Mouse (Mus musculus): ENCODE measurements around the gene Gm11172. TPM values are rescaled to one million over a fixed set of nuclear protein-coding genes. Genes with fewer than 3 reads are reported as not detected.
A peak's percentile ranks its signal among the peaks of the same experiment; 100 is the strongest.
"Not testable (repeated sequence)": the region's sequence is repeated elsewhere in the genome, so short reads cannot be mapped to it uniquely, and the experiment has no call there.

Gene Gm11172
- polyA plus RNA-seq, 1 experiment, result not detected

DNA sequence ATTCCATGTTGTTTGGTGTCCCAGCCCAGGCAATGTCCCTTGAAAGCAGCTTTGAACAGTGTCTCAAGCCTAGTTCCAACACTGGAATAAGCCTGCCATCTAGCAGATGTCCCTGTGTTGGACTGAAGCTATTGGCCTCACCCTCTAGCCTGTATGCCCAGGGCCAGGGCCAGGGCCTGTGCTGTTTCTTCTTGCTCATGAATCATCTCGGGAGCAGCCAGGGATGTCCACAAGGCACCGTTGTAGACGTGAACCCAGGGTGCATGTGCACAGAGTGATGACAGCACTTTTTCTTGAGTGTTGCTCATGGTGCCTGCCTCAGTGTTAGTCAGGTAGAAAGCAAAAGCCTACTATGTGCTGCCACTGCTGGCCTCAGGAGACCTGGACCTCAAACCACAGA is 24.5 kb downstream of the Gm11172 start:
- Histone ChIP-seq H3K27ac (replicated peaks; ENCODE audit: low read depth, low read length) (no peak overlapping the region), H3K4me1 (ENCODE audit: control insufficient read depth, insufficient read depth, insufficient read length, low read length) (no peaks in the 10 kb centered on the region; the same call in 1 of the 2 replicates), H3K4me3 (ENCODE audit: insufficient read depth, low read depth, low read length) (no peak overlapping the region)

DNA sequence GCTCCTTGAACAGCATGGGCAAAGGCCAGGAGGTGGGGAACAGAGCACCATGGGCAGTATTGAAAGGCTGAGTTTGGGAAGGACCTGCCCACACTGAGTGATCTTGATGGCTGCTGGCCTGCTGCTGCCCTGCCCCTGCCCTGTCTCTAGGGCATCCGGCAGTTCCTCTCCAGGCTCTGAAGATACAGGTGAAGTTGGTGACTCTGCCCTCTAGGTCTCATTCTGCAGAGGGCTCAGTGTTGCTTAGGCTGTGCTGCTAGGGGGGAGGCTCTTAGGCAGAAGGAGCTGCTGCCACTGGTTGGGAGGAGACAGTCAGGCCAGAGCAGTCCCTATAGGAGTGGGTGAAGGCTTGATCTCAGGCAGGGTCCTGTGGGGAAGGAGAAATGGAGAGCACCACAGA is 25.2 kb downstream of the Gm11172 start:
- Histone ChIP-seq H3K4me3 (ENCODE audit: insufficient read depth, low read depth, low read length) (no peak overlapping the region), H3K4me1 (ENCODE audit: control insufficient read depth, insufficient read depth, insufficient read length, low read length) (no peaks in the 10 kb centered on the region; the same call in 1 of the 2 replicates), H3K27ac (replicated peaks; ENCODE audit: low read depth, low read length) (no peak overlapping the region)

DNA sequence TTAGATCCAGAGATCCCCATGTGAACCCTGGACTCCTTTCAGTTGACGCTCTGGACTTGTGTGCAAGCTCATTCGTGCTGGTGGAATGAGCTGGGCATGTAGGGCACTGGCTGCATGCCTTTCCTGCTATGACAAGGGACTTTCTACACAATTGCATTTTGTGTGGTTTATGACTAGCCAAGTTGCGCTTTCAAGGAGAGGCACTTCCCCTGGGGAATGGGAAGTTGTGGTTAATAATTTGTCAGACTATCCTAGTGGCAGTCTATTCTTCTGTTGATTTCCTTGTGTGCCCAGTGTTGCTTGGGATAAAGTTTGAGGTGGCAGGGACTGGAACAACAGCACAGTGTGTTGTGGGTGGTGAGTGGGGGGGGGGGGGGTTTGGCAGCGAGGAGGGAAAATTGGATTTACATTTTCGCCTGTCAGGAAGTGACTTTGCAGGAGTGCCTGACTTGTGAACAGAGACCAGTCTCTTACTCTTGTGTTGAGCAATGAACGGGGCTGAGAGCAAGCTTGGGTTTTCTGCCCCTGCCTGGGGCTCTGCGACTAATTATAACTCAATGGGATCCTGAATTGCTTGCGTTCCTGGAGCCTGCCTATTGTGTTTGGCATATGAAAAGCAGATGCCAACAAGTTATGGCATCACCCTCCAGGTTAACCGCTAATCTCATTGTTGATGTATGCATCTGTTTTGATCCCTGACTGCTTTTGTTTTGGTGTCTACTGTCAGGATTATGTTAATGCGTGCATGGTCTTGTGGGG is 26.0 kb downstream of the Gm11172 start:
- H3K27ac ChIP-seq (replicated peaks; ENCODE audit: low read depth, low read length), result no peak overlapping the region

DNA sequence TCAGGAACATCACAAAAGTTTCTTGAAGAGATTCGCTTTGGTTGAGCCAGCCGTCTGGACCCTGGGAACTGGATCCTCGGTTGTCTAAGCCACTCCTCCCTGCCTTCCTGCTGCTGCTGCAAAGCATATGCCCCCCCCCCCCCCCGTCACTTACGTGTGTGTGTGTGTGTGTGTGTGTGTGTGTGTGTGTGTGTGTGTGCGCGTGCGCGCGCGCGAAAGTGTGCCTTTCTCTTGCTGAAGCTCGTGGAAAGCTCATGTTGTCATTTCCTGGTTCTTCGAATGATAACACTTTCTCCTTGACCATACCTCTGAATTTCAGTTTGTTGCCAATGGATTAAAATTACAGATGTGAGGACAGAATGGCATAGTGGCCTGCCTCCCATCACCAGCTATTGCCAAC is 27.3 kb downstream of the Gm11172 start:
- H3K4me3 ChIP-seq (ENCODE audit: insufficient read depth, low read depth, low read length), result no peak overlapping the region
- peaks cover 4% of the 10 kb centered on the region; the same call in 1 of the 2 replicates for H3K4me1 ChIP-seq (ENCODE audit: control insufficient read depth, insufficient read depth, insufficient read length, low read length)
- H3K27ac ChIP-seq (replicated peaks; ENCODE audit: low read depth, low read length), result no peak overlapping the region

More for the DNA sequence above, 26.0 kb downstream of the Gm11172 start:
- Histone ChIP-seq H3K4me1 (ENCODE audit: control insufficient read depth, insufficient read depth, insufficient read length, low read length) (peaks cover 4% of the 10 kb centered on the region; the same call in 1 of the 2 replicates), H3K4me3 (ENCODE audit: insufficient read depth, low read depth, low read length) (no peak overlapping the region)

- no peak overlapping the region for H3K27ac ChIP-seq (replicated peaks; ENCODE audit: low read depth, low read length)
- H3K4me3 ChIP-seq (ENCODE audit: insufficient read depth, low read depth, low read length), result no peak overlapping the region
- H3K4me1 ChIP-seq (ENCODE audit: control insufficient read depth, insufficient read depth, insufficient read length, low read length), result peaks cover 4% of the 10 kb centered on the region; the same call in 1 of the 2 replicates
Observed at GRCm38 (mm10) chr16:10842282-10842855, 29.7 kb downstream of the Gm11172 start.

- H3K27ac ChIP-seq (replicated peaks; ENCODE audit: low read depth, low read length), result no peak overlapping the region
- H3K4me1 ChIP-seq (ENCODE audit: control insufficient read depth, insufficient read depth, insufficient read length, low read length), result peaks cover 4% of the 10 kb centered on the region; the same call in 1 of the 2 replicates
Observed at GRCm38 (mm10) chr16:10843486-10844318, 31.0 kb downstream of the Gm11172 start.

GRCm38 (mm10) chr16:10844319-10844670 is 31.6 kb downstream of the Gm11172 start:
- Histone ChIP-seq H3K4me1 (ENCODE audit: control insufficient read depth, insufficient read depth, insufficient read length, low read length) (peaks cover 4% of the 10 kb centered on the region; the same call in 1 of the 2 replicates), H3K27ac (replicated peaks; ENCODE audit: low read depth, low read length) (no peak overlapping the region), H3K4me3 (ENCODE audit: insufficient read depth, low read depth, low read length) (no peak overlapping the region)

More at GRCm38 (mm10) chr16:10843486-10844318, 31.0 kb downstream of the Gm11172 start:
- H3K4me3 ChIP-seq (ENCODE audit: insufficient read depth, low read depth, low read length), result peak overlapping the region; percentile 44

DNA sequence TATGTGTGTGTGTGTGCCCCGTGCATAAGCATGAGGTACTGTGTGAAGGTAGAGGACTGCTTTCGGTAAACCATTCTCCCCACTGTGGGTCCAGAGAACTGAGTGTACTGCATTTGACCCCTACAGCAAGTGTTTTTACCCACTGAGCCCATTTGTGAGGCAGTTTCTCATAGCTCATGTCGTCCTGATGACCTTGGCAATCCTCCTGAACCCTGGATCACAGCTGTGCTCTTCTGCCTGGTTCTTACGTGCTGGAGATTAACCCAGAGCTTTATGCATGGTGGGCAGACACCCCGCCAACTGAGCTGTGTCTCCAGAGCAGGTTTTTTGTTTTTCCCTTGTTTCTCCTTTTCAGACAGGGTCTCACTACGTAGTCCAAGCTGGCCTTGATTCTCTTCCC is 33.2 kb downstream of the Gm11172 start:
- peaks cover 16% of the 10 kb centered on the region for H3K4me1 ChIP-seq (ENCODE audit: control insufficient read depth, insufficient read depth, insufficient read length, low read length)
- H3K4me3 ChIP-seq (ENCODE audit: insufficient read depth, low read depth, low read length), result no peak overlapping the region
- H3K27ac ChIP-seq (replicated peaks; ENCODE audit: low read depth, low read length), result no peak overlapping the region

GRCm38 (mm10) chr16:10846503-10846902 is 33.8 kb downstream of the Gm11172 start:
- Histone ChIP-seq H3K4me3 (ENCODE audit: insufficient read depth, low read depth, low read length) (no peak overlapping the region), H3K4me1 (ENCODE audit: control insufficient read depth, insufficient read depth, insufficient read length, low read length) (peaks cover 20% of the 10 kb centered on the region), H3K27ac (replicated peaks; ENCODE audit: low read depth, low read length) (no peak overlapping the region)

DNA sequence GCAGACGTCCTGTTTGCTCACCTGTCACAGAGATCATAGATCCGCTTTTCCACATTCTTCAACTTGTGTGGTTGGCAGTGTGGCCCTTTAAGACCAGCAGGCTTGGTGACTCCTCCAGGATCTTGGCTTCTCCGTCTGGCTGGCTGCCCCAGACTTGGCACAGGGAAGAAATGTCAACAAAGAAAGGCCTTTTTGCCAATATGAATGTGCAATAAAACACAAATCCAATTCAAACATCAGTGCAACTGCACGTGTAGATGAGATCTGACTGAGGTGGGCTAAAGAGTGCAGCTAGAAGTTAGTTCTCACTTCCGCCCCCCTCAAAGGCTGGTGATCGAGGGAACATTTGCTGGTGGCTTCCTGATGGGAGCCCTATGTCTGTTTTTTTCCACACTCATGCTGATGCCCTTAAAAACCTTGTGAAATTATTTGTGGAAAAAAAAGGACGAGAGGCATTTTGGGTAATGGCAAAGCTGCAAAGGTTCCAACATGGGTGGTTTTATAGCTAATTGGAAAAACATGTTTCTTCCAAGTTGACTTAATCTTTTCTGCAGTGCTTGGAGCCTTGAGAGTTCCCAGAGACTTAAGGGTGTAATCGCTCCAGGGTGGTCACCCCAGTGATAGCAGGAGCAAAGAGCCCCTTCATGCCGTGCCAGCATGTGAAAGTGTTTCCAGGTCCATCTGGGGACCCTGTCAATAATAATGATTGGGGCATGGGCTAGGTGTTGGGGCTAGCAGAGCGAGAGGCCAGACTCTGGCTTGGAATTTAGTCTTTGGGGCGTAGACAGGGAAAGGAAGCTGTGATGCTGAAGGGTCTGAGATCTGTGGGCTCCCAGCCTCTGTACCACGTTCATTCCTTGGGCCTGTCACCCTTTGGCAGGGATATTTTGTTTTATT is 37.5 kb downstream of the Gm11172 start:
- Histone ChIP-seq H3K4me3 (ENCODE audit: insufficient read depth, low read depth, low read length) (no peak overlapping the region), H3K27ac (replicated peaks; ENCODE audit: low read depth, low read length) (0 out of 2 replicates have a peak overlapping the region, but pooled peaks have one; percentile 10), H3K4me1 (ENCODE audit: control insufficient read depth, insufficient read depth, insufficient read length, low read length) (peaks cover 19% of the 10 kb centered on the region)

GRCm38 (mm10) chr16:10850905-10851304 is 38.2 kb downstream of the Gm11172 start:
- 0 out of 2 replicates have a peak overlapping the region, but pooled peaks have one; percentile 6 for H3K27ac ChIP-seq (replicated peaks; ENCODE audit: low read depth, low read length)
- peaks cover 19% of the 10 kb centered on the region for H3K4me1 ChIP-seq (ENCODE audit: control insufficient read depth, insufficient read depth, insufficient read length, low read length)
- H3K4me3 ChIP-seq (ENCODE audit: insufficient read depth, low read depth, low read length), result no peak overlapping the region

GRCm38 (mm10) chr16:10852216-10852615 is 39.5 kb downstream of the Gm11172 start:
- not testable (repeated sequence) for H3K27ac ChIP-seq (replicated peaks; ENCODE audit: low read depth, low read length); H3K4me3 ChIP-seq (ENCODE audit: insufficient read depth, low read depth, low read length)

DNA sequence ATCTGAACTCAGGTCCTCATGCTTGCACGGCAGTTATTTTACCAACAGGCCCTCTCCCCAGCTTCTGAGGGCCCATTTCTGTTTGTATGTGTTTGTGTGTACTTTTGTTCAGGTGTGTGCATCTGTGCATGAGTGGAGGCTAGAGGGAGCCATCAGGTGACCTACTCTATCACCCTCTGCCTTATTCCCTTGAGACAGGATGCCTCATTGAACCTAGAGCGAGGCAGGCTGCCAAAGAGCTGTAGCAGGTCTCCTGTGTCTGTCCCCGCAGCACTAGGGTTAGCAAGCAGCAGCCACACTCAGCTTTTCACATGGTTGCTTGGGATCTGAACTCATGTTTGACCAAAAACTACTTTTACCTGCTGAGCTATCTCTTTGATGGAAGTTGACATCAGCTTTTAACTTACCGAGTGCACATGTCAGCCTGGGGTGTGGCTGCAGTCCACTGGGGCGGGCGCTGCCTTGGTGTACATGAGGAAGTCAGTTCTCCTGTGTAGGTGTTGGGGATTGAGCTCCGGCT is 47.1 kb downstream of the Gm11172 start:
- Histone ChIP-seq H3K4me1 (ENCODE audit: control insufficient read depth, insufficient read depth, insufficient read length, low read length) (peaks cover 13% of the 10 kb centered on the region), H3K4me3 (ENCODE audit: insufficient read depth, low read depth, low read length) (no peak overlapping the region), H3K27ac (replicated peaks; ENCODE audit: low read depth, low read length) (no peak overlapping the region)

More at GRCm38 (mm10) chr16:10852216-10852615, 39.5 kb downstream of the Gm11172 start:
- H3K4me1 ChIP-seq (ENCODE audit: control insufficient read depth, insufficient read depth, insufficient read length, low read length), result peaks cover 19% of the 10 kb centered on the region

DNA sequence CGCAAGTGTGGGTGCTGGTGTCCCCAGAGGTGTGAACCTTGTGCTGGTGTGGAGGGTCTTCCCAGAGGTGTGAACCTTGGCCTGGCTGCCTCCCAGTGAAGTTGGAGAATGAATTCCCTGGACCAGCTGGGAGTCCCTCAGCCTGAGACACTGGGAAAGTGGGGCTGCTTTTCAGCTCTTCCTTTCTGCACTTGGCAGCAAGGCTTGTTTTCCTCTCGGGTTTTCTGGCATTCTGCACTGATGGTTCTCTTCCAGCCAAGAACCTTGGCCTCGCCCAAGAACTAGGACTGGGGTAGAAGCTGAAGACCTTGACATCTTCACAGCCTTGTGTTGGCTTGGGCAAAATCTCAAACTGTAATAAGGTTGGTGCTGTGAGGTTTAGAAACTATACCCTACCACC is 48.7 kb downstream of the Gm11172 start:
- H3K4me1 ChIP-seq (ENCODE audit: control insufficient read depth, insufficient read depth, insufficient read length, low read length), result peaks cover 18% of the 10 kb centered on the region
- H3K27ac ChIP-seq (replicated peaks; ENCODE audit: low read depth, low read length), result no peak overlapping the region
- no peak overlapping the region for H3K4me3 ChIP-seq (ENCODE audit: insufficient read depth, low read depth, low read length)

Data from brown adipose tissue, adult 24 weeks (tissue).